Mouse (Mus musculus): ENCODE measurements around the gene Otulinl. TPM values are rescaled to one million over a fixed set of nuclear protein-coding genes. Genes with fewer than 3 reads are reported as not detected.

Otulinl gene
- total RNA-seq, 2 experiments from 2014 or later, result 1.2 to 3.6 TPM

DNA sequence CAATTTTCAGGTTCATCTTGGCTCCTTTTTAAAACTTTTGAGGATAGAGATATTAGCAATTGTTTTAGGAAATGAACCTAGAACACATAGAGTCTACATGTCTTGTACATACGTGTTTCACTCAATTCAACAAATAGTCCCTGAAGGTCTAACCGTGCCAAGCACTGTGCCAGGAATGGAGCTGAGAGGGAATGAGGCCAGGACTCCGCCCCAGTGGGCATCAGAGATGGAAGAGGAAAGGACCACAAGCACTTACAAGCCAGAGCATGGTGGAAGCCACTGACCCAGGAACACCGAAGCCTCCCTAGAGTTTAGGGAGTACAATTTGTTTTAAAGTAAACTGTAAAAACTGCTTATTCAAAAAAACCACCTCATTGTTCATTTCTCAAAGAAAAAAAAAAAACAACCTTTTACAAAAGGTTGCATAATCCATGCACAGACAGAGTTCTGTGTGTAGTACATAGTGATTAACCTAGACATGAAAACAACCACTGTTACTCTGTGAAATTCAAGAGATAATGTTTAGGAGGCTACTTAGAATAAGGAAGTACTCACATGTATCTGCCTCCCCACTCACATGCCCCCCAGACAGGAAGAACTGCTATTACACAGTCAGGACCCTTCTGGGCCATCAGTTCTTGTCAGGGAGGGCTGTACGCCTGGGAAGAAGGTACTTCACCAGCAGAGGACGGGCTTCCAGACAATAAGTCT is 60.7 kb downstream of the Otulinl start:
- intact Hi-C loops (cut with DNase I), result no loop called here
- DNase-seq, result peak in 1 of 2 experiments; percentile 40

GRCm38 (mm10) chr15:27619683-27620082 is 61.7 kb downstream of the Otulinl start:
- intact Hi-C loops (cut with DNase I), result loop anchor here (5.0 kb wide), 1 partner anchor 152 kb away; the partner anchor contains the start of gene Ank
- DNase-seq, result no peak

- DNase-seq, result no peak
- intact Hi-C loops (cut with DNase I), result loop anchor here (5.0 kb wide), 1 partner anchor 152 kb away; the partner anchor contains the start of gene Ank
Observed at GRCm38 (mm10) chr15:27618778-27619533, 62.4 kb downstream of the Otulinl start.

- DNase-seq, result no peak
- intact Hi-C loops (cut with DNase I), result loop anchor here (5.0 kb wide), 1 partner anchor 150 kb away; the partner anchor contains the start of gene Ank
Observed at GRCm38 (mm10) chr15:27617227-27617626, 64.2 kb downstream of the Otulinl start.

DNA sequence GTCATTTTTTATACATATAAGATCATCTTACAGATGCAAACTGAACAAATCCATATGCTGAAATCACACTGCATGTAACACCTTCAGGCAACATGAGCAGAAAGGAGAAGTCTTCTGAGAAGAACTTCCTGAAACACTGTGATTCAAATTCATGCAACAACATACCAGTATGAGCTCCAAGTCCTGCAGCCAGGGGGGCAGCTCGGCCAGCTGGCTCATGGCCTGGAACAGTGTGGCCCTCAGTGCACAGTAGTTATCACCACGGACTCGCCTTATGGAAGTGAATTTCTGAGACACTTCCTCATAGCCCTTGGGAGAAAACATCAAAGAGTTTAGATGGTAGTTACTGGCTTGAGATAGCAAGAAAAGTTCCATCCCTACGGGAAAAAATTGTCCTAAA is 65.2 kb downstream of the Otulinl start:
- peak; percentile 78 to 86 for DNase-seq
- intact Hi-C loops (cut with DNase I), result loop anchor here (5.0 kb wide), 1 partner anchor 149 kb away; the partner anchor contains the start of gene Ank

- no peak for DNase-seq
- intact Hi-C loops (cut with DNase I), result loop anchor here (2.0 kb wide), 1 partner anchor 296 kb away; no protein-coding TSS in a partner anchor
Observed at GRCm38 (mm10) chr15:27613255-27613654, 68.1 kb downstream of the Otulinl start.

GRCm38 (mm10) chr15:27612533-27613221 is 68.7 kb downstream of the Otulinl start:
- intact Hi-C loops (cut with DNase I), result loop anchor here (2.0 kb wide), 1 partner anchor 296 kb away; no protein-coding TSS in a partner anchor
- peak; percentile 74 to 77 for DNase-seq

GRCm38 (mm10) chr15:27609554-27609953 is 71.8 kb downstream of the Otulinl start:
- intact Hi-C loops (cut with DNase I), result no loop called here
- no peak for DNase-seq

- DNase-seq, result no peak
- intact Hi-C loops (cut with DNase I), result no loop called here
Observed at GRCm38 (mm10) chr15:27605252-27605651, 76.1 kb downstream of the Otulinl start.

Other genes starting within 250 kb of the Otulinl start
- gene Ank, start 214.9 kb downstream of the Otulinl start, total RNA-seq (2021), result 100 to 1,000 TPM; 125 to 149 TPM
- gene Otulin, start 50.9 kb downstream of the Otulinl start, total RNA-seq (2021), result 10 to 100 TPM; 38.2 to 43.5 TPM